Mouse (Mus musculus) adrenal gland, adult 8-10 months (tissue): ENCODE measurements around the gene Zfp408. TPM values are rescaled to one million over a fixed set of nuclear protein-coding genes. Genes with fewer than 3 reads are reported as not detected.
"Not testable (repeated sequence)": the region's sequence is repeated elsewhere in the genome, so short reads cannot be mapped to it uniquely, and the experiment has no call there.

ENCODE experiments used
- DNase-seq: peaks from one replicate; pipeline ENCODE4 v3.0.0; 2022
- total RNA-seq, 4 experiments: library from RNA; stranded (reverse); gene quantifications; 2 replicates each; pipeline ENCODE4 v1.2.4; 2022

Zfp408 gene
- total RNA-seq, 4 experiments from 2014 or later = 10.2 to 22.4 (median 15.1) TPM

DNA sequence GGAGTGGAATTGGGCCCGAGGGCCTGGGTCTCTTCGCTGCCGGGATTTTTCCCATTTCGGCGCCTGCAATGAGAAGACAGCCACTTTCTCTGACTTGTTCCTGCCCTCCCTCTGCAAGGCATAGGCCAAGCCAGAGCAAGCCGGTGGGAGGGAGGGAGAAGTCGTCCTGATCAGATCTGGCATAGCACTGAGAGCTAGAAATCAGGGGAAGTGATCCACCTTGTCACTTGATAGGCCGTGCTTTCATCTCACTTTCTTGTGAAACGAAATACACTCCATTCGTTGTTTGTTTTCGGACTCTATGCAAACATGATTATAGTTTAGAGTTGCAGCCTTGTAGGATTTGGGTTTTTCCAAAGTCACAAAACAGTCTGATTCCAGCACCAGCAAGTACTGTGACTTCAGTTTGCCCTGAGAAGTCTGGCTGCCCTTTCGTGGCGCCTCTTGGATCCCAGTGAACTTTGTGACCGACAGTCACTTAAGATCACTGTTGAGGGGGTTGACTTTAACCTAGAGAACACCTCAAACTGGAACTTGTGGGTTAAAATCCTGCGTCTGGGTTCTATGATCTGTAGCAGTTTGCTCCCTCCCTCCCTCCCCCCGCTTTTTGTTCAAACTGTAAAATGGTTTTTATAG lies 887 bp upstream of the Zfp408 start:
- no peak for DNase-seq

DNA sequence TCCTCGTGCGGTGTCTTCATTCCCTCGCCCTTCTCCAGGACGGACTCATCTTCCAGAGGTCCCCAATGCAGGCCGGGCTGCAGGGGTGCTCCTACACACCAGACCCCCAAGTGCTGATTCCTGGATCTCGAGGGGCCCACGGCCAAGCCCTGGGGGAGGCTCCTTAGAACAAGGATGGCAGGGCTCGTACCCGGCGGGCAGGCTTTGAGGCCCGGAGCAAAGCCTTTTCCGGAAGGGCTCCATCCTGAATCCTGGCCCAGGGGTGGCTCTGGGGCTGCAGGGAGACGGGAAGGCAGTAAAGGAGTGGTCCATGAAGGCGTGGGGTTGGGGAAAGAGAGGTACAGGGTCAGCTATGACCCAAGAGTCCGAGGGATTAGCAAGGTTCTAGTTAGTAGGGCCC lies 439 bp downstream of the Zfp408 start:
- no peak for DNase-seq

DNA sequence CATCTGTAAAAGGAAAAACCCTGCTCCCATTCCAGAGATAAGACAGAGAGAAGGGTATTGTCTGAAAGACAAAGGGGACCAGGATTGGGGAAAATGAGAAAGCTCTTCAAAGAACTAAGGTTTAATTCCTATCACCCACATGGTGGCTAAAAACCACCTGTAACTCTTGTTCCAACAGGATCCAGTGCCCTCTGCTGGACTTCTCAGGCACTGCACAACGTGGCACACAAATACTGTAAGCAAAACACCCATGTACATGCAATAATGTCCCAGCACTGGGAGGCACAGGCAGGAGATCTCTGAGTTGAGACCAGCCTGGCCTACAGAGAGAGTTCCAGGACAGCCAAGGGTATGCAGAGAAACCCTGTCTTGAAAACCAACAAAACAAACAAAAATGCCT lies 2.9 kb downstream of the Zfp408 start:
- DNase-seq = no peak

DNA sequence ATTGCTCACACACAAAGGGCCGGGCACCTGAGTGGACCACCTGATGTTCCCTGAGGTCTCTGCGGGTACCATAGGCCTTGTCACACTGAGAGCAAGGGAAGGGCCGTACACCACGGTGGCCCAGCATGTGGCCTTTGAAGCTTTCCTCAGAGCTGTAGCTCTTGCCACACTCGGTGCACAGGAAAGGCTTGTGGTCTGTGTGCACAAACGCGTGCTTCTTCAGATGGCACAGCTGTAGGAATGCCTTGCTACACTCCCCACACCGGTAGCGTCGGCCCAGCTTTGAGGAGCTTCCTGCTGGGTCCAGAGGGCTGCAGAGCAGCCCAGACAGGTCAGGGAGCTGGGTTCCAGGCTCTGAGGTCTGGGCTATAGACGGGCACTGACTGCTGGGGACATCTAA lies 3.8 kb downstream of the Zfp408 start:
- DNase-seq = no peak

DNA sequence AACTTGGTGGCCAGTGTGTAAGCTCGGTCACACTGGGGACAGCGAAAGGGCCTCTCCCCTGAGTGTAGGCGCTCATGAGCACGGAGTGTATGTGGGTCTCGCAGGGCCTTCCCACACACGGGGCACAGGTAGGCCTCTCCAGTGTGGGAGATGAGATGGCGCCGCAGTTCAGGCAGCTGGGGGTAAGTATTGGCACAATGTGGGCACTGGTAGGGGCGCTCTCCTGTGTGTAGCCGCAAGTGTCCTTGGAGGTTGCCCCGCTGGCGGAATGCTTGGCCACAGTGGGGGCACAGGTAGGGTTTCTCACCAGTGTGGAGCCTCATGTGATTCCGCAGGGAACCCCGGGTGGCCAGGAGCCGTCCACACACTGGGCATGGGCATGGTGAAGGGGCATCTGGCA lies 4.2 kb downstream of the Zfp408 start:
- DNase-seq = no peak

DNA sequence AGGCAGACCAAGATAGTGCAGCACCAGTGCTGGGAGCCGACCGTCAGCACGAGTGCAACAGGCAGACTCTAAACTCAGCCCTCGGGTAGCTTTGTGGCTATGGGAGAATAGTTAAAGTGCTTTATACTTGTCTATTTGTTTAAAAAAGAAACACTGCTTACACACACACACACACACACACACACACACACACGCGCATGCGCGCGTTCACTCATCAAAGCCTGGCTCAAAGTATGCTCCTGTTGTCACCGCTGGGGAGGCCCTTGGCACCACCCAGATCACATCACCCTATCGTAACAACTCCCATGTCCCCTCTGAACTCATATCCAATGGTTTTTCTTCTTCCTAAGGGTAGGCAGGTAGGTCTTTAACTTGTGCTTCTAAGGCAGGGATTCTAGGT lies 5.6 kb downstream of the Zfp408 start:
- no peak for DNase-seq

DNA sequence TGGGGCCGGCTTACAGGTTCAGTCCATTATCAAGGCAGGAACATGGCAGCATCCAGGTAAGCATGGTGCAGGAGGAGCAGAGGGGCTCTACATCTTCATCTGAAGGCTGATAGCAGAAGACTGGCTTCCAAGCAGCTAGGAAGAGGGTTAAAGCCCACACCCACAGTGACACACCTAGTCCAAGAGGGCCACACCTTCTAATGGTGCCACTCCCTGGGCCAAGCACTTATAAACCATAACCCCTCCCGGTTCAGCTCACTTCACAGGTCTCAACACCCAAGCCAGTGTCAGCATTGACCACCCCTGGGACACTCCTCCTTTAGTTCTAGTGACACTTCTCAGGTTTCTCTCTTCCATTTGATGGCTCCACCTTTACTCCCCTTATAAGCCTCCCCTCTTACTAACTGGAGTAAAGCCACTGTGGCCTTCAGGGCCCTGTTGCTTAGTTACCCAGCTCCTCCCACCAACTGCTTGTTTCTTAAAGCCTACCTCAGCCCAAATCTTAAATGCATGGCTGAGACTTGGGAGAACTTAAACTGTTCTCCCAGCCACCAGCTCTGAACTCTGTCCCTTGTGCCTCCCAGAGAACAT lies 6.7 kb downstream of the Zfp408 start:
- DNase-seq = no peak

DNA sequence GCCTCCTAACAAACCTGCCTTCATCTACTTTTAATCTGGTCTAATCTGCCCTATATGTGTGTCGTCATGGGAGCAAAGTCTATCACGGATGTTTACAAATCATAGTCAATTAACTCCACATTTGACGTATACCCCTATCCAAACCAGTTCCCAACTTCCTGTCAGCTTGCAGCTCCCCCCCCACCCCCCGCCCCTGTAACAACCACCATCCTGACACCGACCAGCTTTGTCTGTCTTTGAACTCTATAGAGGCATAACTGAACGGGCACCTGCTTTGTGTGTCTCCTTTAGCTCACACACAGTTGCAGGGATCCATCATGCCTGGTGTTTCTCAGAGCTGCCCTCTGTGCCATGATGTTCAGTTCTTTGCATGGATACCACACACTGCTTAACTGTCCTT lies 10.7 kb downstream of the Zfp408 start:
- DNase-seq = no peak

DNA sequence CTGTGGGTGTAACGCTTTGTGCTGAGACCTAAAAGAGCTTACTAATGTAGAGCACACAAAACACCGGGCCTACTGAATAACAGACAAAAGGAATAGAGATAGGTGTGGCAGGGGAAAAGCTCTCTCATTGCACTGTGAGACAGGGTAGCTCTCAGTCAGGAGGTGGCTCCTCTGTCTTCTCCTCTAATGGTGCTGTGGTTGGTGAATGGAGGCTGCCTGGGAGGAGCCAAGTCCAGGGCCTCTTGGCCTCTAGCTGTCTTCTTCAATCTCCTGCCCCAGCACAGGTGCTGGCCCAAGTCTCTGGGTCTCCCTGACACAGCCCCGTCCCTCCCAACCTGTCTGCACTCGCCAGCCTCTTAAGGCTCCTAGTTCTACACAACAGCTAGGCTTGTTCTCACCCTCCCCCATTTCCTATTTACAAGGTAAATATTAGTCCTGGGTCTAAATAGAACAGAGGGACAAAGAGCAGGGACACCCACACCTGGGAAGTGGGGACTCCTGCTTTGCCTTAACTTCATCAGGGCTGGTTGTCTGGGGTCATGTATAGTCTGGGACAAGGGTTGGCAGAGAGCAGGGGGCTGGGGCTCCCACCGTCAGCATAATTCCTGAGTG lies 12.8 kb downstream of the Zfp408 start:
- no peak for DNase-seq

DNA sequence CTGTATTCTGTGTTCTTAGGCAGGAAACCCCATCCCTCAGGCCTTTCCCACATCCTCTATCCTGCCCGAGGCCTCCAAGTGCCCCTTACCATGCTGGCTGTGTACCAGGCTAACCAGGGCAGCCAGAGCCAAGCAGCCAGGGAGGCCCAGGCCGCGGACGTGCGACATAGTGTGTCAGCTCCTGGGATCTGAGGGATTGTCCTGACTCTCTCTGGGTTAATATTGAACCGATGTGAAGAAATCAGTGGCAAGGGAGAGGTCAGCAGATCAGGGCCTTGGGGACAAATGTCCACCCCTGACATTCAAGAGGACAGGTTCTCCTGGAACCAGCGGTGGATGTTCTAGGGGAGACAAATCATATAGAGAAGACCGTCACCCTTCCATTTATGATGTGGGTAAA lies 13.4 kb downstream of the Zfp408 start, which contains the start of gene F2:
F2 (minus strand) TSS at position 186 of the 400 bp plus-strand sequence.
- DNase-seq = no peak

DNA sequence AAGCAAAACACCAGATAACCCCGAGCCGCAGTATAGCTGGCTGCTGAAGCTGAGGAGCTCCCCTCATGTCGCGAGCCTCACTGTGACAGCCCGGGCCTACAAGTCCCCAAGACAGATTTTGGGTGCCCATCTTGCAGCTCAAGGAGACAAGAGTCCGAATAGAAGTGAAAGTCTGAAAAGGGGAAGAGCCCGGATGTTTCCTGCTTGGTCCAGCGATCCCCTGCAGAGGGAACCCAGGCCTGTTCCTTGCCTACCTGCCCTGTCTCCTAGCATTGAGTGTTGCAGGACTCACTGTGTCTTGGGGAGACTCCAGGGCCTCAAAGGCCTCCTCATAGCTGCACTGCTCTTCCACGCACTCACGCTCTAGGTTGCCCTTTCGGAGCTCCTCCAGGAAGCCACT lies 14.1 kb downstream of the Zfp408 start:
- no peak for DNase-seq

DNA sequence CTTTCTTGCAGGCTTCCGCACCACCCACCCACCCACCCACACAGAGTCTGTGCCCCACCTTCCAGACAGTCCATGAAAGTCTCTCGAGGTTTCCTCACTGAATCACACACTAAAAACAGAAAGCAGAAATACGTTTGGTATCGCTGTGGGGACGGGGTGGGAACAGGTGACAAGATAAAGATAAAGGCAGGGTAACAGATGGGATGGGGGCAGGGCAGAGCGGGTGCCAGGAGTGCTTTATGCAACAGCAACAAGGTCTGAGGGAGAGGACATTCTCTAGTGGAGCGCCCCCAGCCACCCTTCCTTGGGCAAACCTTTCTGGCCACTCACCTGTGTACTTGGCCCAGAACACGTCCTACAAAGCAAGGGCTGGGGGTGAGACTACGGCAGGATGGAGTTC lies 14.8 kb downstream of the Zfp408 start:
- DNase-seq = no peak

DNA sequence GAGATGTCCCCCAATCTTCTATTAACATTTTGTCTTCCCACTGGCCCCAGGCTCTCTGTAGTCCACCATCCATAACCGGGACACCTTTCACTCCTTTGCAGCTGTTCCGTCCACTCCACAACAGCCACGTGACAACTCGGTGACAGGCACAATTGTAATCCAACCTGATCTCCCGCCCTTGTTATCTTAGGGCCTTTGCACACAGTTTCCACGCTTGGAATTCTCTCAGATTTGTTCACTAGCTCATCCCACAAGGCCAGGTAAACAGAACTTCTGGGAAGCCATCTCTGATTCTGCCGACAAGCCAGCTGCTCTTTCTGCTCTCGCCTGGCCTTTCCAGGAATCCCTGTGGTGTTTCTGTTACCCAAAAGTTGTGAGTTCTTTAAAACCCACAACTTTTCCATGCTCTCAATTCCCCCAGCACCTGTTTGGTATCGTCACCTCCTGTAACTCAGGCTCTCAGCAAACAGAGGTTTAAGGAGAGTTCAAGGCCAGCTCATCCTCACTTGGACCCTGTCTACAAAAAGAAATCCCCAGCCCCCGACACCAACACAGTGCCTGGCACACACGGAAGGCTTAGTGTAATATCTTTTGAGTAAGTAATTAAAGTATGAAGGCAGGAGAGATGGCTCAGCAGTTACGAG lies 16.1 kb downstream of the Zfp408 start:
- no peak for DNase-seq

DNA sequence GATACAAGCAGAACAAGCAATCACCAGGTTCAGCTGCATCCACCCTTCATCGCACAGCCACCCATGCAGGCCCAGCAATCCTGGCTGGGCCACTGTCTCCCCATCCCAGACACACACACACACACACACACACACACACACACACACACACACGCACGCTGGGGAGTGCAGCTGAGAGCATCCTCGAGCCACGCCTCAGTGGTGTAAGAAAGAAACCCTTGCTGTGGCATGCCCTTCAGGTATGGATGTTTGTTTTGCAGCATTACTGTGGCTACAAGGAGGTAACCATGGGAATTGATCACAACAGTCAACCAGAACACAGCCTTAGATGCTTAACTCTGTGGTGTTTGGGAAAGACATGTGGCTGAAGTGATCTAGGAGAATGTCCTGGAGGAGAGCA lies 17.3 kb downstream of the Zfp408 start:
- no peak for DNase-seq

DNA sequence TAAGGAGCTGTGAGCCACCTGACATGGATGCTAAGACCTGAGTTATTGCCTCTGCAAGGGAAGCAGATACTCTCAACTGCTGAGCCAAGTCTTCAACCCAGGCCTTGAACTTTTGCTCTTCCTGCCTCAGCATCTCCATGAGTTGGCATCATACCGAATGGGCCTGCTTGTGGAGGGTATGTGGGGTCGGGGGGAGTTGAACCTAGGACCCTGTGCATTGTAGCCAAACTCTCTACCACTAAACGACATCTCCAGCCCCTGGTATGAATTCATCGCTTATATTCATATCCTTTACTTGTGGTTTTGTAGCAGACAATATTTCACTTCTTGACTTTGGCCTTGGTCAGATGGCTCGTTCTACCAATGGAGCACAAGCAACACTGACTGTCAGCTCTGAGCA lies 17.8 kb downstream of the Zfp408 start:
- DNase-seq = no peak

DNA sequence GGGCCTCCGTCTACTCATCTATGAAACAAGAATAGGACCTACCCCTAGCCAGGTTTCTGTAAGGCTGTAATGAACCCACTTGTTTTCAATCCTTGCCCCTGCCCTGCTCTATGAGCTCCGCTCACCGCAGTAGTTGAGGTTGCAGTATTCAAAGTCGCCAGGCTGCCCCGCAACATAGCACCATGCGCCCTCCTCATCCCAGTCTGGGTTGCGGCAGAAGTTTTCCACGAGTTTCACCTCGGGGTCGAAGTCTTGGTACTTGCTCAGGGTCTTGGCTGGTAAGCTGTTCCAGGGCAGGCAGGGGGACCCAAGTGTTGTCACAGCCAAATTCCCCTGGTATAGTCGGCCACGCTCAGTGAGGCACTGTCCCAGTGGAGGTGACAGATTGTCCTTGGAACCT lies 19.2 kb downstream of the Zfp408 start:
- DNase-seq = no peak

DNA sequence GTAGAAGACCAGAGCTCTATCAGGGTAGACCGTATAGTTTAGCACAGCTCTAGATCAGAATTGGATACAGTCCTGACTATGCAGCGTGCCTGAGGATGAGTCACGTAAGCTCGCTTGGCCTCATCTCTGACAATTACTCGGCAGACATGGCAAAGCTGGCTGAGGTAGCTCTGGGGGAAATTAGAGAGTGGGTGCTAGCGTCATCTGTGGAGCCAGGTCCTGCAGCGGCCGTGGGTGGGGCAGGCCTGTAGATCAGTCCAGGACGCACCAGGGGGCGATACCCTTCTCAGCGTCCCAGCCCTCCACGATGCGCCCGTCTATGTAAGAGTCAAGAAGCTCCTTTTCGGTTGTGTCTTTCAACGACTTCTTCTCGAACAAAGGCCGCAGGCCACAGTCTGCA lies 19.9 kb downstream of the Zfp408 start:
- DNase-seq = no peak

DNA sequence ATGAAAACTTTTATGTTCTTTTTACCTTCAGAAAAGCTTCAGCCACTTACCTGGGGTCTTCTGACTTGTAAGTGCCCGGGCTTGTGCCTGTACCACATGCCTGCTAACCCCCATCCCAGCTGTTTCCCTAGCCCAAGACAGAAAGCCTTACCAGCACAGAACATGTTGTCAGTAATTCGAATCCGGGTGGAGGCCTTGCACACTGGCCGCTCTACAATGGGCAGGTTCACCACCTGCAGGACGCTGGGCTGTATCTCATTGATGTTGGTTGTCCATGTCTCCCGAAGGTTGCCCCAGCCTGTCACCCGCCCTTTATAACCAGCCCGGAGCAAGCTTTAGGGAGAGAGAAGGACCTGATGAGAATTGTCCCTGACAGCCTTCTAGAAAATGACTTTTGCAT lies 21.4 kb downstream of the Zfp408 start:
- DNase-seq = no peak

DNA sequence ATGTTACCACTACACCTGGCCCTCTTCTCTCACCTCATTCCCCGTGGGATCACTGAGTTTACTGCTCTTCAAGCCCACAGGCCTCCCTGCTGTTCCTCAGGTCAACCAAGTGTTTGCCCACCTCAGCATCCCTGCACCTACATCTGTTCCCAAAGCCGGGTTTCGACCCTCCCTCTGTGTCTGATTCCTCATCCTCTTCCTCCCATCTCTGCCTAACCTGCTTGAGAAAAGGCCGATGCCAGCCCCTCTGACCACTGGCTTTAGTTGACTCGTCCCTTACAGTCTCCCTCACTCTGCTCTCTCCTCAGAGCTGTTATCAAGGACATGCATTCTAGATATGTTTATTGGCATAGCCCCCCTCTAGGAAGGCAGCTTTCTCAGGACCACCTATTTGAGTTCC lies 22.1 kb downstream of the Zfp408 start:
- no peak for DNase-seq

DNA sequence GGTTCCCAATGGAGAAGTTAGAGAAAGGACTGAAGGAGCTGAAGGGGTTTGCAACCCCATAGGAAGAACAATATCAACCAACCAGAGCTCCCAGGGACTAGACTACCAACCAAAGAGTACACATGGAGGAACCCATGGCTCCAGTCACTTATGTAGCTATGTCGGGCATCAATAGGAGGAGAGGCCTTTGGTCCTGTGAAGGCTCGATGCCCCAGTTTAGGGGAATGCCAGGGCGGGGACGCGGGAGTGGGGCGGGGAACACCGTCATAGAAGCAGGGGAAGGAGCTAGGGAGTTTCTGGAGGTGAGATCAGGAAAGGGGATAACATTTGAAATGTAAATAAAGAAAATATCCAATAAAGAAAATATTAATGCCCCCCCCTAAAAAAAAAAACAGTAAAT lies 26.2 kb downstream of the Zfp408 start:
- DNase-seq = not testable (repeated sequence)

DNA sequence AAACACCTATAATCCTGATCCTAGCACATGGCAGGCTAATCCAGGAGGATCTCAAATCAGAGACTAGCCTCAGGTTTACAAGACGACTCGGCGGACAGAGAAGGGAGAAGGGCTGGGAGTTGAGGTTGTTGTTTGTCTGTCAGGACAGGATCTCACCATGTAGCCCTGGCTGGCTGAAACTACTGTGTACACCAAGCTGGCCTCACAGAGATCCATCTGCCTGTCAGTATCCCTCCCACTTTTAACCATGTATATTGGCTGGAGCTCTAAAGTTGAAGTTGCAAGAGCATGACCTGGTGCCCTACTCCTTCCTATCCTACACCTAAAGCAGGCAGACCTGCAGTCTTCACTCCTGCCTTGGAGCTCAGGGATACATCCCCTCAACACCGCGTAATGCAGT lies 27.2 kb downstream of the Zfp408 start:
- DNase-seq = no peak

DNA sequence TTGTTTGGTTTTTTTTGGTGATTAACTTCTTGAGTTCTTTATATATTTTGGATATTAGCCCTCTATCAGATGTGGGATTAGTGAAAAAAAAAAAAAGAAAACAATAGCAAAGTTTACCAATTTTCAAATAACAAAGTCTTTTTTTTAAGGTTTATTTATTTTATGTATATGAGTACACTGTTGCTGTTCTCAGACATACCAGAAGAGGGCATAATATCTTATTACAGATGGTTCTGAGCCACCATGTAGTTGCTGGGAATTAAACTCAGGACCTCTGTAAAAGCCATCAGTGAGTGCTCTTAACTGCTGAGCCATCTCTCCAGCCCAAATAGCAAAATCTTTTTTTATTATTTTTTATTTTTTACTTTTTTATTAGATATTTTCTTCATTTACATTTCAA lies 40.2 kb downstream of the Zfp408 start:
- DNase-seq = not testable (repeated sequence)

DNA sequence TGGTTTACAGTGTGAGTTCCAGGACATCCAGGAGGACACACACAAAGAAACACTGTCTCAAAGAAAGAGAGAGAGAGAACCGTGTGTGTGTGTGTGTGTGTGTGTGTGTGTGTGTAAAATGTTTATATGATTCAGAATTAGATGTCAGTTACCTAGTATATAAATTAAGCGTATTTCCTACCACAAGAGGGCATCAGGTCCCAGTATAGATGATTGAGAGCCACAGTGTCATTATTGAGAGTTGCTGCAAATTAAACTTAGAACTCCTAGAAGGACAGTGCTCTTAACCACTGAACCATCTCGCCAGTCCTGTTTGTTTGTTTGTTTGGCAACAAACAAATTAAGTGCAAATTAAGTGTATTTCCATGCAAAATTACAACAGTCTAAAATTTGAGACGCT lies 47.2 kb downstream of the Zfp408 start:
- DNase-seq = no peak

DNA sequence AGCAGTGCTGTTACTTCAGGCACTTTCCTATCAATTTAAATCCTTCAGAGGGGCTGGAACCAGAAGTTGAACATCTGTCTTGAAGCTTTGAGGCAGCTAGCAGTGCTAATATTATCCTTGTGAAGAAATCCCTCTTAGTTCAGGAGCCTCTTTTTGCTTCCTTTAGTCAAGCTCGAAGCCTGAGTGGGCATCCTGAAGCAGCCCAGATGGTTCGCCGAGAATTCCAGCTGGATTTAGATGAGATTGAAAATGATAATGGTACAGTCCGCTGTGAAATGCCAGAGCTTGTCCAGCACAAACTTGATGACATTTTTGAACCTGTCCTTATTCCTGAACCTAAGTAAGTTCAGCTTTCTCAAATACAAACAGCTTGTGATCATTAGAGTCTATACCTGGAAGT lies 49.1 kb downstream of the Zfp408 start:
- DNase-seq = no peak
